In the genomic region with DNA sequence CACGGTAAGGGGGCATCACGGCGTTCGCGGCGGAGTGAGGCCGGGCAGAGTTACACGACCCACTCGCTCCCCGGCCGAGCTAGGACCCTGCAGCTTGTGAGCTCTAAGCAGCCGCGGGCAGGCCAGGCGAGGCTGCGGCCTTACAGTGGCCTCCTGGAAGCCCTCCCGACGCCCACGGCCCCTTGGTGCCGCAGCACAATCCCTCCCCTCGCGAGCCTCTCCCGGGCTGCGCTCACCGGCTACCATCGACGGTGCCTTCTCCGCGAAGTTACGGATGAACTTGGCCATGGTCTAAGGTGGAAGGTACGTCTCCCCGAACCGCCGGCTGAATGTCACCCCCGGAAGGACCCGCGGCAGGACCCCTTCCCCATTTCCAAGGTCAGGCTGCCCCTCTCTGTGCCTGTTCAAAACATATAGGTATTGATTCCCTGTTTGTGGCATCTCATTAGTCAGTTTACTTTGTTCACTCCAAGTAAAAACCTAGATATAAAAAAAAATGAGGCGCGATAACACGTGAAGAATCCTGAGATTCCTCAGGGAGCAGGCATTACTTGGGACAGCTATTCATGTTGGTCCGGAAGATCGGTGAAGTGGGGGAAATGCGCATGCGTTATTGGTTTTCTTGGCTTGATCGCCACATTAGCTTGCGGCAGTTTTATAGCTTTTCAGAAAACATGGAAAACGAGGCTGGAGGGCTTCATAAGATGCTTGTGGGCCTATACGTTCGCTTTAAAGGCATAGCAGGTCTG, we compare ENCODE assay signal across 8 mouse cellular contexts. TPM values are rescaled to one million over a fixed set of nuclear protein-coding genes. Genes with fewer than 3 reads are reported as not detected.
DNase-seq lines count a peak whose midpoint lies in the region; ATAC-seq lines count a peak whose summit lies in the region.

A gene (minus strand): TSS at position 369 of the 749 bp plus-strand sequence.

- H3K4me2 ChIP-seq in forebrain, embryonic 14.5 days (ENCODE audit: low read length), result peak within 1 kb of the TSS; percentile 91
- peak within 1 kb of the TSS; percentile 74 for H3K4me2 ChIP-seq in neural tube, embryonic 15.5 days

- H3K9ac ChIP-seq in forebrain, embryonic 14.5 days (ENCODE audit: low read length), result peak within 1 kb of the TSS; percentile 94
- peak within 1 kb of the TSS; percentile 96 for H3K9ac ChIP-seq in neural tube, embryonic 15.5 days (replicated peaks)

- ATAC-seq in forebrain, embryonic 14.5 days, result peak; percentile 91
- peak; percentile 88 for ATAC-seq in neural tube, embryonic 15.5 days (ENCODE audit: low FRiP score)

- H3K36me3 ChIP-seq in forebrain, embryonic 14.5 days (ENCODE audit: control insufficient read depth, insufficient read depth, low read length), result no peaks in the 10 kb centered on the region
- peaks cover 6% of the 10 kb centered on the region; the same call in 1 of the 2 replicates for H3K36me3 ChIP-seq in neural tube, embryonic 15.5 days

- intact Hi-C loops in heart, postnatal 14 days (cut with DNase I), result no loop called here

- H3K4me3 ChIP-seq in forebrain, embryonic 14.5 days (ENCODE audit: low read depth, low read length), result peak within 1 kb of the TSS; percentile 97
- H3K4me3 ChIP-seq in neural tube, embryonic 15.5 days (replicated peaks), result peak within 1 kb of the TSS; percentile 98

- peak within 1 kb of the TSS; percentile 90 for H3K27ac ChIP-seq in forebrain, embryonic 14.5 days (ENCODE audit: low read depth, low read length)
- peak within 1 kb of the TSS; percentile 94 for H3K27ac ChIP-seq in neural tube, embryonic 15.5 days (replicated peaks)

- H3K9me3 ChIP-seq in forebrain, embryonic 14.5 days (replicated peaks; ENCODE audit: control insufficient read depth, low read length), result no peaks in the 10 kb centered on the region
- H3K9me3 ChIP-seq in neural tube, embryonic 15.5 days (replicated peaks), result no peaks in the 10 kb centered on the region

- WGBS in forebrain, embryonic 14.5 days, result under 1% methylated on average over 48 of the region's 48 CpGs
- WGBS in neural tube, embryonic 15.5 days, result under 1% methylated on average over 48 of the region's 48 CpGs

- H3K27me3 ChIP-seq in forebrain, embryonic 14.5 days (replicated peaks; ENCODE audit: control insufficient read depth, insufficient read depth, low read length), result no peaks in the 10 kb centered on the region
- H3K27me3 ChIP-seq in neural tube, embryonic 15.5 days (replicated peaks), result no peaks in the 10 kb centered on the region

- peaks cover 6% of the 10 kb centered on the region for H3K4me1 ChIP-seq in forebrain, embryonic 14.5 days (ENCODE audit: control insufficient read depth, insufficient read depth, low read length)
- peaks cover 23% of the 10 kb centered on the region for H3K4me1 ChIP-seq in neural tube, embryonic 15.5 days

- DNase-seq in ES-CJ7 (ENCODE audit: low read depth, low spot score), result peak; percentile 97
- peak; percentile 86 for DNase-seq in cerebellum, adult 11 months
- DNase-seq in forebrain, embryonic 14.5 days (ENCODE audit: low spot score), result peak; percentile 99
- DNase-seq in heart, postnatal 14 days, result peak; percentile 81 to 83
- peak; percentile 90 for DNase-seq in layer of hippocampus, adult 11-12 months (ENCODE audit: low spot score)
- peak; percentile 85 to 90 for DNase-seq in lung, adult 18-20 months
- DNase-seq in testis, postnatal 14 days (ENCODE audit: low spot score), result peak; percentile 87

RNA-seq across cellular contexts. Expression of the gene that starts here (rescaled TPM):
- 680 and 882 TPM in 2 replicates for polyA plus RNA-seq in forebrain, embryonic 14.5 days (2014; fragmentation: Nextera tagmentation; extraction: Ambion mirVana)
- total RNA-seq in heart, postnatal 14 days (2021), result 1,000 to 10,000 TPM; 1,504 to 1,510 TPM
- 830 and 890 TPM in 2 replicates for polyA plus RNA-seq in neural tube, embryonic 15.5 days (2015; fragmentation: Nextera tagmentation; extraction: Ambion mirVana)

Comparison
In these comparisons a context has a peak if more than half of its experiments do, and no peak if none do; other contexts are left out.
1. Peak in every context shown above with its lines: DNase-seq, ATAC-seq, H3K4me3 ChIP-seq and H3K27ac ChIP-seq.